Mouse (Mus musculus): ENCODE measurements around the gene Cdh13. TPM values are rescaled to one million over a fixed set of nuclear protein-coding genes. Genes with fewer than 3 reads are reported as not detected.
A peak's percentile ranks its signal among the peaks of the same experiment; 100 is the strongest.

The Cdh13 gene
- polyA plus RNA-seq, 1 experiment from 2014 or later = 63.9 TPM

GRCm38 (mm10) chr8:118380782-118381181 is 97.2 kb downstream of the Cdh13 start:
- Histone ChIP-seq H3K4me1 (replicated peaks) (peaks cover 47% of the 10 kb centered on the region), H3K4me2 (0 out of 2 replicates have a peak overlapping the region, but pooled peaks have one; percentile 13), H3K27me3 (no peaks in the 10 kb centered on the region), H3K36me3 (no peaks in the 10 kb centered on the region), H3K27ac (peak overlapping the region; percentile 77), H3K9ac (no peak overlapping the region), H3K9me3 (replicated peaks) (no peaks in the 10 kb centered on the region), H3K4me3 (no peak overlapping the region)
- WGBS = 59% methylated on average over 9 of the region's 9 CpGs
- ATAC-seq (replicated peaks; ENCODE audit: insufficient number of reproducible peaks, insufficient read depth, low FRiP score, low read depth) = no peak

GRCm38 (mm10) chr8:118381641-118382040 is 98.1 kb downstream of the Cdh13 start:
- no peak for ATAC-seq (replicated peaks; ENCODE audit: insufficient number of reproducible peaks, insufficient read depth, low FRiP score, low read depth)
- H3K9ac ChIP-seq = no peak overlapping the region
- H3K4me1 ChIP-seq (replicated peaks) = peaks cover 44% of the 10 kb centered on the region
- no peaks in the 10 kb centered on the region for H3K36me3 ChIP-seq
- no peaks in the 10 kb centered on the region for H3K9me3 ChIP-seq (replicated peaks)
- no peak overlapping the region for H3K27ac ChIP-seq
- H3K4me2 ChIP-seq = no peak overlapping the region
- H3K27me3 ChIP-seq = no peaks in the 10 kb centered on the region
- H3K4me3 ChIP-seq = no peak overlapping the region
- 87% methylated on average over 7 of the region's 7 CpGs for WGBS

GRCm38 (mm10) chr8:118384314-118384713 is 100.8 kb downstream of the Cdh13 start:
- H3K4me2 ChIP-seq = no peak overlapping the region
- no peaks in the 10 kb centered on the region for H3K36me3 ChIP-seq
- 79% methylated on average over 5 of the region's 5 CpGs for whole genome bisulfite sequencing
- ATAC-seq (replicated peaks; ENCODE audit: insufficient number of reproducible peaks, insufficient read depth, low FRiP score, low read depth) = no peak
- H3K4me3 ChIP-seq = no peak overlapping the region
- H3K9me3 ChIP-seq (replicated peaks) = no peaks in the 10 kb centered on the region
- H3K4me1 ChIP-seq (replicated peaks) = peaks cover 23% of the 10 kb centered on the region
- no peak overlapping the region for H3K27ac ChIP-seq
- no peak overlapping the region for H3K9ac ChIP-seq
- H3K27me3 ChIP-seq = no peaks in the 10 kb centered on the region

GRCm38 (mm10) chr8:118389456-118389855 is 105.9 kb downstream of the Cdh13 start:
- H3K4me3 ChIP-seq = no peak overlapping the region
- no peaks in the 10 kb centered on the region for H3K36me3 ChIP-seq
- no peak overlapping the region for H3K9ac ChIP-seq
- WGBS = 62% methylated on average over 3 of the region's 3 CpGs
- no peak for ATAC-seq (replicated peaks; ENCODE audit: insufficient number of reproducible peaks, insufficient read depth, low FRiP score, low read depth)
- no peak overlapping the region for H3K4me2 ChIP-seq
- H3K27me3 ChIP-seq = no peaks in the 10 kb centered on the region
- H3K27ac ChIP-seq = no peak overlapping the region
- no peaks in the 10 kb centered on the region for H3K9me3 ChIP-seq (replicated peaks)
- H3K4me1 ChIP-seq (replicated peaks) = peaks cover 7% of the 10 kb centered on the region; the same call in 1 of the 2 replicates

GRCm38 (mm10) chr8:118393909-118394650 is 110.5 kb downstream of the Cdh13 start:
- WGBS = 67% methylated on average over 7 of the region's 7 CpGs
- Histone ChIP-seq H3K27me3 (no peaks in the 10 kb centered on the region), H3K9me3 (replicated peaks) (no peaks in the 10 kb centered on the region), H3K9ac (no peak overlapping the region), H3K36me3 (no peaks in the 10 kb centered on the region), H3K27ac (peak overlapping the region; percentile 59), H3K4me2 (no peak overlapping the region), H3K4me3 (no peak overlapping the region), H3K4me1 (replicated peaks) (peaks cover 11% of the 10 kb centered on the region; the same call in 1 of the 2 replicates)
- ATAC-seq (replicated peaks; ENCODE audit: insufficient number of reproducible peaks, insufficient read depth, low FRiP score, low read depth) = peak; percentile 81

- Histone ChIP-seq H3K4me2 (no peak overlapping the region), H3K4me3 (no peak overlapping the region), H3K27me3 (no peaks in the 10 kb centered on the region), H3K9ac (no peak overlapping the region), H3K36me3 (no peaks in the 10 kb centered on the region), H3K4me1 (replicated peaks) (peaks cover 11% of the 10 kb centered on the region; the same call in 1 of the 2 replicates), H3K27ac (peak overlapping the region; percentile 59), H3K9me3 (replicated peaks) (no peaks in the 10 kb centered on the region)
- no peak; the same call in 1 of the 2 replicates for ATAC-seq (replicated peaks; ENCODE audit: insufficient number of reproducible peaks, insufficient read depth, low FRiP score, low read depth)
- WGBS = 61% methylated on average over 4 of the region's 4 CpGs
These were observed 111.6 kb downstream of the Cdh13 start for GRCm38 (mm10) chr8:118395178-118395577.

GRCm38 (mm10) chr8:118404836-118405235 is 121.3 kb downstream of the Cdh13 start:
- Histone ChIP-seq H3K27me3 (no peaks in the 10 kb centered on the region), H3K4me3 (no peak overlapping the region), H3K9ac (no peak overlapping the region), H3K9me3 (replicated peaks) (no peaks in the 10 kb centered on the region), H3K27ac (no peak overlapping the region), H3K4me2 (no peak overlapping the region), H3K36me3 (no peaks in the 10 kb centered on the region), H3K4me1 (replicated peaks) (no peaks in the 10 kb centered on the region)
- ATAC-seq (replicated peaks; ENCODE audit: insufficient number of reproducible peaks, insufficient read depth, low FRiP score, low read depth) = no peak
- 93% methylated on average over 3 of the region's 3 CpGs for WGBS

GRCm38 (mm10) chr8:118407322-118407721 is 123.8 kb downstream of the Cdh13 start:
- ATAC-seq (replicated peaks; ENCODE audit: insufficient number of reproducible peaks, insufficient read depth, low FRiP score, low read depth) = no peak
- H3K36me3 ChIP-seq = no peaks in the 10 kb centered on the region
- no peak overlapping the region for H3K27ac ChIP-seq
- no peaks in the 10 kb centered on the region for H3K27me3 ChIP-seq
- H3K4me3 ChIP-seq = no peak overlapping the region
- WGBS = 50% methylated on average over 6 of the region's 6 CpGs
- no peaks in the 10 kb centered on the region for H3K4me1 ChIP-seq (replicated peaks)
- H3K4me2 ChIP-seq = no peak overlapping the region
- H3K9me3 ChIP-seq (replicated peaks) = no peaks in the 10 kb centered on the region
- H3K9ac ChIP-seq = no peak overlapping the region

GRCm38 (mm10) chr8:118409396-118409795 is 125.9 kb downstream of the Cdh13 start:
- ATAC-seq (replicated peaks; ENCODE audit: insufficient number of reproducible peaks, insufficient read depth, low FRiP score, low read depth) = no peak
- 91% methylated on average over 3 of the region's 3 CpGs for WGBS
- Histone ChIP-seq H3K36me3 (no peaks in the 10 kb centered on the region), H3K27ac (no peak overlapping the region), H3K27me3 (no peaks in the 10 kb centered on the region), H3K4me2 (no peak overlapping the region), H3K9ac (no peak overlapping the region), H3K4me1 (replicated peaks) (no peaks in the 10 kb centered on the region), H3K4me3 (no peak overlapping the region), H3K9me3 (replicated peaks) (no peaks in the 10 kb centered on the region)

GRCm38 (mm10) chr8:118410341-118410970 is 126.9 kb downstream of the Cdh13 start:
- Histone ChIP-seq H3K27ac (no peak overlapping the region), H3K9me3 (replicated peaks) (no peaks in the 10 kb centered on the region), H3K9ac (no peak overlapping the region), H3K36me3 (no peaks in the 10 kb centered on the region), H3K4me1 (replicated peaks) (no peaks in the 10 kb centered on the region), H3K4me3 (no peak overlapping the region), H3K4me2 (no peak overlapping the region), H3K27me3 (no peaks in the 10 kb centered on the region)
- ATAC-seq (replicated peaks; ENCODE audit: insufficient number of reproducible peaks, insufficient read depth, low FRiP score, low read depth) = no peak
- WGBS = 85% methylated on average over 4 of the region's 4 CpGs

- no peaks in the 10 kb centered on the region for H3K27me3 ChIP-seq
- H3K4me3 ChIP-seq = no peak overlapping the region
- no peaks in the 10 kb centered on the region for H3K4me1 ChIP-seq (replicated peaks)
- 88% methylated on average over 7 of the region's 7 CpGs for WGBS
- no peak overlapping the region for H3K9ac ChIP-seq
- no peak for ATAC-seq (replicated peaks; ENCODE audit: insufficient number of reproducible peaks, insufficient read depth, low FRiP score, low read depth)
- H3K36me3 ChIP-seq = no peaks in the 10 kb centered on the region
- no peak overlapping the region for H3K4me2 ChIP-seq
- no peaks in the 10 kb centered on the region for H3K9me3 ChIP-seq (replicated peaks)
- H3K27ac ChIP-seq = no peak overlapping the region
These were observed 132.1 kb downstream of the Cdh13 start for GRCm38 (mm10) chr8:118415672-118416071.

Measured in heart, embryonic 15.5 days (tissue).